Mouse (Mus musculus) liver, postnatal 0 days (tissue): ENCODE measurements around the gene Rap1gds1.

Experiments used
- CTCF ChIP-seq: sonication (generic); IDR thresholded peaks from 2 replicates; pipeline ENCODE4 v1.5.1; 2016; ENCODE audit warnings: antibody characterized with exemption, low read depth
- EP300 ChIP-seq: IDR thresholded peaks from 2 replicates; pipeline ENCODE4 v1.6.1; 2016; ENCODE audit warnings: antibody characterized with exemption, low read depth, mild to moderate bottlenecking

DNA sequence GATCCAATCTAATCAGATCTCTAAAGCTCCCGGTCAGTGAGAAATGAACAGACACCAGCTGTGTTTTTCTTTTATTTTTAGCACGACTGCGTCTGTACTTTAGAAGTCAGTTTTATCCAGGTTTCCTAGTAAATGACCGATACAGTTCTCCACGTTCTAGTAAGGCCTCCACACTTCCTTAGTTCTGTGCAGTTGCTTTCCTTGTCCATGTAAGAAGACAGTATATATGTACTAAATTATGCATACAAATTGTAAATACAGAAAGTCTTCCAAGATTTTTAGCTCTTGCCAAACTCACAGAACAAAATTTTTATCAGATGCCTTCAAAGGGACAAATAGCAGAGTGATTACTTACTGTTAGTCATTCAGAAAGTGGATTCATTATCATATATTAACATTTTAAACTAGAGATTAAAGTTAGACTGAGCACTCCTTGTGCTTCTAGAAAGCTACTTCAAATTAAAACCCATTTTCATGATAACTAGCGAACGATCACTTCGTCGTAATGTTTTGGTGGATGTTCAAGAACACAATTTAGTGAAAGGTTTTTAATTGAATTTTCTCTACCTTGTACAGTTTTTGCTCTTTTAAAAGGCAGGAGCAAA lies 41.8 kb upstream of the Rap1gds1 start:
- TF ChIP-seq CTCF = no peak
- TF ChIP-seq EP300 = no peak
